Mouse (Mus musculus): Measurements from ENCODE around the gene Ccdc60.
"Not testable (repeated sequence)": the region's sequence is repeated elsewhere in the genome, so short reads cannot be mapped to it uniquely, and the experiment has no call there.

The Ccdc60 gene

DNA sequence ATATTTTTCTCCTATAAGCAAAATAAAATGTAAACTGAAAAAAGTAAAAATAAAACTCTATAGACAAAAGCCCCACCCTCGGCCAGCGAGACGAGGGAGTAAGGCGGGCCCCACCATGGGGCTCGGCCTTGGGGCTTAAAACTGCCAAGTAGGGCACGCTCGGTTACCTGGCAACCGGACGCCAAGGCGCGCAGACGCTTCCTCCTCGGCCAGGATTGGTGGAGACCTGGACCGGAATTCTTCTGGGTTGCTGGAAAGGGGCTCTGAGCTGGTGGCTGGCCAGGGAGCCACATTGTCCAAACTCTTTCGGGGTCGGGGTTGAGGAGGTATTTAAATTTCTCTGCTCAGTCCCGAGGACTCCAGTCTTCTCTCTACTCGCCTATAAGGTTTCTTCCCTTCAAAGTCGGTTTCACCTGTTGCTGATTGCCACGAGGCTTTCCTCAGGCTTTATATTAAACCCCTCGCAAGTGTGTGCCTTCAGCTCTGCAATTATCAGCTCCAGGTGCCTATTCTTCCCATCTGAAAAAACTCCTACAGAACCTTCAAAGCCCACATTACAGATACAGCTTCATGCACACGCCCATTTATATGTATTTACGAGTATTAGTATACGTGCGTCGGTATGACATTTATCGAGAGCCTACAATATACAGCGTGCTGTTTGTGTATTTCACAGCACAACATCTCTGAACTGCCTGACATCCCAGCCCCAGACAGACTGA, at the start of gene Ccdc60:
Gene Ccdc60, minus strand, starts transcription at position 137 of the 722 bp plus-strand sequence.
- no peak for DNase-seq

DNA sequence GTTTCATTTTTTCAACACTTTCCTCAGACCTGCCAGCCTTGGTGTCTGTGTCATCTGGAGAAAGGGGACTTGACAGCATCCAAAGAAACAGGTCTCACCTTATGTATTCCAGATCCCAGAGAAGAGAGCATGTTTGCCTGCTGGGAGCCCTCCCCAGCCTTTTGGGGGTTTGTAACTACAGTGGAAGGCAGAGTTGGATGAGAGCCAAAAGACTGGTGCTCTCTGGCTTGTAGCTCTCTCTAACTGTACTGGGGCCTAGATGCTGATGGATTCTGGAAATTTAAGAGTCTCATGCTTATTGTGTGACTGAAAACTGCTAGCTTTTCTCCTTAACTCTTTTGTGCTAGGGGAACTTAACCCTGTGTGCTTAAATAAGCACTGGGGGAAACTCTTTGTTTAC, 47.4 kb upstream of the Ccdc60 start:
- no peak for DNase-seq

DNA sequence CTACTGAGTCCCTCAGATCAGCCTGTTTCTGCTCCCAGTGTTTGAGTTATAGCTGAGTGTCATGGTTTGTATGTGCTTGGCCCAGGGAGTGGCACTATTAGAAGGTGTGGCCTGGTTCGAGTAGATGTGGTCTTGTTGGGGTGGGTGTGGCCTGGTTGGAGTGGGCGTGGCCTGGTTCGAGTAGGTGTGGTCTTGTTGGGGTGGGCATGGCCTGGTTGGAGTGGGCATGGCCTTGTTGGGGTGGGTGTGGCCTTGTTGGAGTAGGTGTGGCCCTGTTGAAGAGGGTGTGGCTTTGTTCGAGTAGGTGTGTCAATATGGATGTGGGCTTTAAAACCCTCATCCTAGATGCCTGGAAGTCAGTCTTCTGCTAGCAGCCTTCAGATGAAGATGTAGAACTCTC, 40.1 kb upstream of the Ccdc60 start:
- DNase-seq, result no peak

DNA sequence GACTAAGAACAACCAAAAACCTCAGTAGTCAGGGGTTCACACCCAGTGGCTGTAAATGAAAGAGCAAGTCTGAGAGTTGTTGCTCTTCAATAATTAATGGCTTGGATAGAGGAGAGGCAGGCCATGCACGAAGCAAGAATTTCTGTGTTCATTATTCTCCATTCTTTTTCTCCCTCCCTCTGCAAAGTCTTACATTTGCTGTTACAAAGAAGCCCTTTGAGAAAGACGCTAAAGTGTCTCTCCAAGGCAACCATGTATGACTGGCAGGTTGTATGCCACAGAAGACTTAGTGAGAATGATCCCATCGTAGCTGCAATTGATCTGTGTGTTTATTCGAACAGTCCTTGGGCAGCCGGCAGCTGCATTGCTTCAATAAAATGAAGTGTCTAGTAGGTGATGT, 34.6 kb upstream of the Ccdc60 start:
- DNase-seq, result no peak

DNA sequence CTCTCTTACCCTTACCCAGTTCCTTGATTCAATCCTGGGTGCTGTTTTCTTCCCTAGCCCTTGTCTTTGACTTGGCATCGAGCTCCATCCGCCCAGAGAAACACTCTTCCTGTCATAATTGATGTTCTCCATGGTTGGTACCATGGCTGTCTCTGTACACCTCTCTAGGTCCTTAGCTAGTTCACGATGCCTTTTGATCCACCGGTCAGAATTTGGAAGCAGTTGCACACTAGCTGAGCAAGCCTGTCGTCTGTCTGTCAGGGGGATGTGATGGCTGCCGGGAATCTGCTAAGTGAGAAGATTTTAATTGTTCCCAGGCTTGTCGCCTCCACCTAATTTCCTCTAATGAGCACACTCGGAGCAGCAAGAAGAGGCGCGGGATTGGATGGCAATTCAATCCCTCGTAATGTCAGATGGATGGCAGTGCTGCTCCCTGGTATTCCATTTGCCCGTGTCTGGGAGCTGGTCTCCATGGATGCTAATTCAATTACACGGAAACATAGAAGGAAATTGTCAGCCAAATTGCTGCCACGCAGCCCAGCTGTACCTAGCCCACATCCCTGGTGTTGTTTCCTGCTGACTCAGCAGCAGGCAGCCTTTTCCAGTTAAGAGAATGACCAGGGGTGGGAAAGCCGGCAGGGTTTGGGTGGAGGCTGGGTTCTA, 33.7 kb upstream of the Ccdc60 start:
- no peak for DNase-seq

DNA sequence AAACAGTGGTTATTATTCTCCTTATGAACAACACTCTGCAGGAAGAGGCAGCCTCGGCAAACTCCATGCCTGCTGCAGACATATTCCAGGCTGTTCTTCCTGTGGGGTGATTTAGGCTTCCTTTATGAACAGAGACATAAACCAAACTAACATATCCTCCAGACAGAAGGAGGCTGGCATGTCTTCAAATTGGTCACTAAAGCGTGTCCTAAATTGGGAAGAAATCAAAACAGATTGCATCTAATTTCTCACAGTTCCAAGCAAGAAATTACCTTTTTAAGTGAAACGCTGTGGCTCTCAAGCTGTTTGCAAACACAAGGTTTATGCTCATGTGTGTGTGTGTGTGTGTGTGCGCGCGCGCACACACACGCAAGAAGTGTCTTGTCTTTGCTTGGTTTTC, 24.9 kb upstream of the Ccdc60 start:
- DNase-seq, result no peak

DNA sequence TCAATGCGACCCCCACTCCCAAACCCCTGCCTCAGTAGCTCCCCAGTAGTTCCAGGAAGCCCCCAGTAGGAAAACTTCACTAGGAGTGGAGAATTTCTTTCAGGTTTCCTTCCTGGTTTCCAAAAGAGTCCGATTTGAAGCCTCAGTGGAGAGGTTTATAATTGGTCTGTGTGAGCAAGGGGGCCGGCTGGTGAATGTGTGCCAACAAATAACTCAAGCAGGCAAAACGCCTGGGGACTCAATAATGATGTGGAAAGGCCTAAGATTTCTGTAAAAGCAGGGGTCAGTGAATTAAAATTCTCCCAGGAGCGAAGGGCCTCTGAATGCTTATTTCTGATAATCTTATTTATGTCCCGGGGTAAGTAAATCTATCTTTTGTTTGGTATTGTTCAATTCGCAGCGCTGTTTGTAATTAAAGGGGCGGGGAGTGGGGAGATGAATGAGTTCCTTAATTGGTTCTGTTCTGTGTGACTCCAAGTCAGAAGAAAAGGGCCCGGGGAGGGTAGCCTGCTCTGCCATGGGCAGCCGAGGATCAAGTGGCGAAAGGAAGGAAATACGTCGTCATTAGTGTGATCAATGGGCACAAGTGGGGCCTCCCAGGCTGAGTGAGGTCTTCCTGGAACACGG, 23.4 kb upstream of the Ccdc60 start:
- DNase-seq, result no peak

DNA sequence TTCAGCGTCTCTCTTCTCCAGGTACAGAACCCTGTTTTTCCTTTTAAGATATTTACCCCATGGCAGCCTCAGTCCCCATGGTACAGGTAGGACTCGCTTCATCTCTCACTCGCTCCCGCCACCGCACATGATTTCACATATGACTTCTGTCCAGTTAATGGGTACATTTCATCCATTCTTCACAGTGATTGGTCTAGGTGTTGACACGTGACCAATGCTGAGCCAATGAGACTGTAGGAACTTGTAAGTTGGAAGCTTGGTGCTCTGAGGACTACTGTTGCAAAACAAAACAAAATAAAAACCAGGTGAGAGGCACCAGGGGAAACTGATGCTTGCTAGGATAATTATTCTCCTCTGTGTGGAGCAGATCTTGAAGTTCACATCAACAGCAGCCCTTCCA, 22.9 kb upstream of the Ccdc60 start:
- DNase-seq, result no peak

DNA sequence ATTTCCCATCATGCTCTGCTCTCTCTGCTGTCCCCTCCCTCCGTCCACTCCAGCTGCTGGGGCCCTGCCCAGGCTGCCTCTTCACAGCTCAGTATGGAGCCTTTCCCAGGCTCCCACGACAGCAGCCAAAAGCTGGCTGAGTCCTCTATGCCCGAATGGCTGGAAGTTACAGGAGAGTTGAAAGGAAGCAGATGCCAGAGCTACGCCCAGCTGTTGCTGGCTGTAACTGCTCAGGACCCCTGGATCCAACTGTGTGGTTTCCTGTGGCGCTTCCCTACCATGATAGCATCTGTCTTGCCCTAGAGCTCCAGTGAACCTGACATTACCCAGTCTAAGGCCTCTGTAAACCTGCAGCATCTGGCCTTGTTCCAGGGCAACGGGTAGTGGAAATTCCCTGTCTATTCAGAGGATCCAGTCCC, 20.6 kb upstream of the Ccdc60 start:
- no peak for DNase-seq

DNA sequence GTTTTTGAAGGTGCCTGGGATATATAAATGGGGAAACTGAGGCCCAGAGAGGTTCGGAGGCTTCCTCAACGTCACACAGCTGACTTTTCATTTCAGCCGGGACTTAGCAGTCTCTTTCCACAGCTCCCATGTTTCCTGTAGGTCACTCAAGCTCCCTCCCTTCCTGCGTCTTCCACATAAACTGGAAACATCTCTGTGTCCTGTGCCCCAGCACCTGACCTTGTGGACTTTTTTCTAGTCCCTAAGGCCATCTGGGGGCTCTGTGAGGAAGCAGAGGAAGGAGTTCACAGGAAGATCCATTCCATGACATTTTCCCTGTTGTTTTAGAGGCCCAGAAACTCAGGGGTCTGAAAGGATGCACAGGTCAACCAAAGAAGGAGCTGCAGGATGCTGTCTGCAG, 16.8 kb upstream of the Ccdc60 start:
- DNase-seq, result no peak

DNA sequence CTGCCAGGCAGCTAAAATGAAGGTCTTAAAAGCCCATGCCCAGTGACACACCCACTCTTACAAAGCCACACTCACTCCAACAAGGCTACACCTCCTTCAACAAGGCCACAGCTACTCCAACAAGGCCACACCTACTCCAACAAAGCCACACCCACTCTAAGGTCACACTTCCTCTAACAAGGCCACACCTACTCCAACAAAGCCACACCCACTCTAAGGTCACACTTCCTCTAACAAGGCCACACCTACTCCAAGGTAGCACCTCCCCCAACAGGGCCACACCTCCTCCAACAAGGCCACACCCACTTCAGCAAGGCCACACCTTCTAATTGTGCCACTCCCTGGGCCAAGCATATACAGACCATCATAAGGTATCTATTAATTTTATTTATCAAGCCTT, 16.4 kb upstream of the Ccdc60 start:
- not testable (repeated sequence) for DNase-seq

DNA sequence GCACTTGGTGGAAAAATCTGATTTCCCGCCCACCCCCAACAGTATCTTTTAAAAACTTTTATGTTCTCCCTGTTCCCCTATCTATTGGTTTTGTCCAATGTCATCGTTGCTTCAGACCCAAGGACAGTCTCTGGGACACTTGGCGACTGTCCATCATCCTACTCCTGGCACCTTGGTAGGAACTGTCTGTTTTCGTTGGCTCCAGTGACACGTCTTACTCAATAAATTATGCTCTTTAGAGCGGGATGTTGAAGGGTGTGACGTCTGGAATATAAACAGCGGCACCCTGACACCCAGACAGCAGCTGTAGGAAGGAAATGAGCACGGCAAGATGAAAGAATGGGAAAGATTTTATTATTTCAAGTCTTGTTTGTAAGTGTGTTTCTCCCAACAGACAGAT, 12.2 kb upstream of the Ccdc60 start:
- no peak for DNase-seq

DNA sequence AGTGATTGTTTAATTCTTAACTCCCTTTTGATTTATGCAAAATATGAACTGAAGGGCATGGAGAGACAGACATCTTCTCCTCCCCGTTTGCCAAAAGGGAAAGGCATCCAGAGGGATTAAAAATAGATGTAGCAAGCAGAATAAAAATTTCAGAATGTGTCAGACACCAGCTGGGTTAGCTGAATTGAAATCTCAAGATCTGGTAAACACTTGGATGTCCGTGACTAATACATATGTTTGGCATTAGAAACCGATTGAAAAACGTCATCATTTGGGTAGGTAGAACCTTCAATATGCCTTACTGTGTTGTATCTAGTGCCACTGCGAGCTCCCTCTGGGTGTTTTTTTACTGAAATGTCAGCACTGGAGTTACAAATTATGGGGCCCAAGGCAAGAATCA, 4.7 kb upstream of the Ccdc60 start:
- DNase-seq, result no peak

DNA sequence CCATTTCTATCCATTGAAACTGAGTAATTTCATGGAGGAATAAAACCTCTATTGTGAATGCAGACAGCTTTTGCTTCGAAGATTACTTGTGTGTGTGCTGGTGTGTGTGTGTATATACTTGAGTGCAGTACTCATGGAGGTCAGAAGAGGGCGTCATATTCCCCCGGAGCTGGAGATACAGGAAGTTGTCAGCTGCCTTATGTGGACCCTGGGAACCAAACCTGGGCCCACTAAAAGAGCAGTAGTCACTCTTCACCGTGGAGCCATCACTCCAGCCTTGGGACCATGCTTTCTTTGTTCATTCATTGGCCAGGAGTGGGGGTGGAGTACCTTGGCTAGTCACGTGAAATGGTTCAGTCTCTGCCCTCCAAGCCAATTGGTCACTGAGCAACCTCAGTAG, 1.8 kb upstream of the Ccdc60 start:
- DNase-seq, result no peak

DNA sequence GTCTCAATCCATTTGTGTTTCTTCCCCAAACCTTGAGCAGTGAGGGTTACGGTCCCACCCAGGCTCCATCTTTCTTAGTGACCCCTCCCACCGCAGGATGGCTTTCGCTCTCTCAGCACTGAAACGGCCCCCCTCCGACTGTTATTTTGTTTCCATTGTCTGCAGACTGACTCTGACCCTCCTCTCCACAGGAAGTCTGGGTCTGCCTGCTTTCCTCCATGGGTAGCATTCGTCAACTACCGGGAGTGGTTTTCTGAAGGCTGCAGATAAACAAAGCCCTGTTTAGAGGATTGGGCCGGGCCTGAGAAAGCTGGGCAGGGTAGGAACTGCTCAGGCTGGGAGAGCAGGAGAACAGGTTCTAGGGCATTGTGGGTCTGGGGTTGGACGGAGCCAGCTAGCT, 1.1 kb upstream of the Ccdc60 start:
- DNase-seq, result no peak

DNA sequence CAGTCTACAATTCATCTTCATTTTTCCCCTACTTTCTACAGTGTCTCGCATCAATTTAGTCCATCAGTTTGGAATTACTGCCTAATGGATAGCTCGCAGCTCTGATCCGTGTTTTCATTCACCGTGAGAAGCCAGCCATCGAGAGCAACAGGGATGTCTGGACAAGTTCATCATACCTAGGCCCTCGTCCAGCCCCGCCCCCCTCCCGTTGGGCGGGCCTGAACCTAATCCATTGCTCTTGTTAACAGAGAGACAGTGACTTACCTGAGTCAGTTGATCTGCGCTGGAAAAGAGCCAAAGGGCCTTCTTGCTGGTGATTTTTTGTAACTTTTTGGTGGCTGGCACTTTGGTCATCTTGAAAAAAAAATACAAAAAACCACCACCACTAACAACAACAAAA, 602 bp downstream of the Ccdc60 start:
- DNase-seq, result no peak

DNA sequence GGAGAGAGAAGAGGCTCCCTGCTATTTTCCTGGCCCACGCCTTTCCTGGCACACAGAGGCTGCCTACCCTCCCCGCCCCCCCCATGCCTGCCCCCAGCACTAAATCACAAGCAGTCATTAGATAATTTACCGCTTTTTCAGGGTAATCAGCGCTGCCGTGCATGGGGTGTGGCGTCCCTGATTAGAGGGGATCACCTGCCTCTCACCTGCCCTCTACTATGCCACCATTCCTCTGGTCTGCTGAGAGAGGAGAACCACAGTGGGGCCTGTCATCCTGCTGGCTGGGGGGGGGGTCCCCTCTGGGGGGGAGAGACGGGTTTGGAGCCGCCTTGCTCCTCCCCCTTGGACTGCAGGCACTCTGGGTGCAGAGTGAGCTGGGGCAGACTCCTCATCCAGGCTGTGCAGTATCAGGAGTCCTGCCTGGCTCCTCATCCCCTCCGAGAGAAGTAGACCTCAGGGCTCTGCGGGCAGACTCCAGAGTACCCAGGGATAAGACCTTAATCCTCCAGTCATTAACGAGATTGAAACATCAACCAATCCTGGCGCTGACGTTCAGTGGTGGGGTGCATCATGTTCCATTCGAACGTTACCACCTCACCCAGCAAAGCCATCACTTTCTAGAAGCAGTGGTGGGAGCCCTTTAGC, 3.1 kb downstream of the Ccdc60 start:
- DNase-seq, result no peak

DNA sequence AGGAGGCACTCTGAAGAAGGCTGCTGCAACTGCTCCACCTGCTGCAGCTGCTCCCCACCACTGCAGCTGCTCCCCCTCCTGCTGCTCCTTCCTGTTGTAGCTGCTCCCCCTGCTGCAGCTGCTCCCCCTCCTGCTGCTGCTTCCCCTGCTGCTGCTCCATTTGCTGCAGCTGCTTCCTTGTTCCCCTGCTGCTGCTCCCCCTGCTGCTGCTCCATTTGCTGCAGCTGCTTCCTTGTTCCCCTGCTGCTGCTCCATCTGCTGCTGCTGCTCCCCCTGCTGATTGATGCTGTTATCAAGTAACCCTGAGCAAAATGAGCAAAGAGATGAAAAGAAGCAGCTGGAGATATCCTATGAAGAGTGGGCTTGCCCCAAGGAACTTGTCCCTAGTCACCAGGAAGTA, 8.3 kb downstream of the Ccdc60 start:
- DNase-seq, result no peak

DNA sequence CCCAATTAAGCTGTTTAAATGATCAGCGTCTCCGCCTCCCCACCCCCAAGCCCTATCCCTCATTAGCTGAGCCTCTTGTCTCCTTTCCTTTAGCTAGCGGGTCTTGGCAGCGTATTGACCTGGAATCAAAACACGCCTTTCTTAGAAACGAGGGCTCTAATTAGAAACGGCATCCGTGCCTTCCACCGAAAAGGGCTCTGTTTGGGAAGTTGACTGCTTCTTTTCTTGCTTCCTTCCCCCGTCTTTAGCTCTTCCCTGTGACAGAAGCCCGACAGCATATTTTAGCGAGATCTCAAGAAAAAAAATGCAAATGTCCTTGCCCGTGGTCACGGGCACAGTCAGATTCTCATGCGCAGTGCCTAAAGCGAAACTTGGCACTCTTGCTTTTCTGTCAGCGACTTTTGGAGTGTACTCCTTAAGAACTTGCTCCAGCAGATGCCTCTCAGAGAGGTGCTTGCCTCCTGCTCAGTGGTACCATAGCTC, 10.3 kb downstream of the Ccdc60 start:
- DNase-seq, result no peak

DNA sequence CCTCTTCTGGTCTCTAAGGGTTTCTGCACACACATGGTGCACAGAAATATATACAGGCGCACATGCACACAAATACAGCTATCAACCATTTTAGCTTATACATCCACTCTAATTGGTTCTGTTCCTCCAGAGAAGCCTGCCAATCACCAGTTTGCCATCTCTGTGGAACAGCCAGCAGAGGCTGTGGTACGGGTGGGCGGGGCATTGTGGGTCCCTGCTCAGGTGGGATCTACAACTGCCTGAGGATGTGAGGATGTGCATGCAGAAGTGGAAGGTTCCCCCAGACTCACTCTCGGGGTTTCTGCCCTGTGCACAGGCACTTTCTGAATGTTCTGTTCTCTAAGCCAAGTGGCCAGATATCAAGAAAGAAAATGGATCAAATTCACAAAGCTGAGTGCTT, 10.8 kb downstream of the Ccdc60 start:
- DNase-seq, result no peak

DNA sequence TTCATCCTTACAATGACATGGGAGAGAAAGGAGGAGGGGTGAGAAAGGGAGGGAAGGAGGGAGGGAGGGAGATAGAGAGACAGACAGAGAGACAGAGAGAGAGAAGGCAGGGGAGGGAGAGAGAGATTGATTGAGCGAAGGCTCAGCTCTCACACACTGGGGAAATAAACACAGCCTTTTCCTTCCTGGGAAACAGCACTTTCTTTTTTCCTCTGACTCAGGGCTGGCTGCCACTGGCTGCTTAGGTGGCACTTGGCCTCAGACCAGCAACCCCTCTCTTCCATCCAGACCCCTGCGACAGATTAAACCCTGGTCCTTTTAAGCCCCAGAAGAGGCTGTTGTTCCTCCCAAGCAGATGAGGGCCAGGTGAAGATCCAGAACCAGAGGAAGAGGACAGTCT, 14.0 kb downstream of the Ccdc60 start:
- DNase-seq, result no peak

DNA sequence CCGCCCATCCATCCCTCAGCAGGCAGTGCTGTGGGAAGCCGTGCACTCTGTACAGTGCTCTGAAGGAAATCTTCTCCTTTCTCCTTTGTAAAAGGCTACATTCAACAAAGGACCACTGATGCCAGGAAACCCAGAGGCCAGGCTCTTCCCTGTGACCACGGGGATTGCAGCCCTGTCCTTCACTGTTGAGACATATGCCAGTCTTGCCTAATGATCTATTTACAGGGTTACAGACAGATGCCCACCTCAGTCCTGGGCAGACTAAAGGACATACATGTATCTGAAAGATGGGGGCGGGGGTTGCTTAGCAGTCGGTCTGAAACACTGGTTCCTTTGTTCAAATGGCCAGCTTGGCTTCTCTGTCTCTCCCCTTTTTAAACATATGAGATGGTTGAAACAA, 14.4 kb downstream of the Ccdc60 start:
- DNase-seq, result no peak

DNA sequence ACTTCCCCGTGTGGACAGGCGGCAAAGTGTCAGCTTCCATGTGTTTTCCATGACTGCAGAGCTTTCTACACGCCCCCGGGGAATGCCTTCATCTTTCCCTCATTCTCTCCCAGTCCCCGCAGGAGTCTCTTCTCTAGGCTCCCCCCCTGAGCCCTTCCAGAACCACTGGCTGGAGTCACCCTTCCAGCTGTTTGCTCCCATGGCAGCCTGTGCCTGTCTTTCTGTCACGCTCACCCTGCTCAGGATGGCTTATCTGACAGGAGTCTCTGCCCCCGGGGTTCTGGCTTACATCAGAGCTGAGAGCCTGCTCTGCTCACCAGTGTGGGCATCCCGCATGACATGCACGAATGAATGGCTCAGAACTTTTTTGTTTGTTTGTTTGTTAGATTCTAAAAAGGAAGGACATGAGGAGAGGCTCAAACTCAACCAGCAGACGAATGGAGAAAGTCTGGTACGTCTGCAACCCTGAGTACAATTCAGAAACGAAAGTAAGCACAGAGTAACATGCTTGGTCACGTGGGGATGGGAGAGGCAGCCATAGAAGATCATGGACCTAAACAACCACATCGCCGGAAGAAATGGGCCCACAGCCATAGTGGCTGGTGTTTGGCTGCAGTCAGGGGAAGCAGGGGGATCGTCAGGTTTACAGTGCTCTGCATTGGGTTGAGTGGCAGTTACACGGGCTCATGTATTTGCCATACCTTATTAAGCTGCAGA, 17.1 kb downstream of the Ccdc60 start:
- no peak for DNase-seq

All from heart, adult 11 months (tissue).